Mouse (Mus musculus) embryonic fibroblast, embryonic 13.5 days (primary cell): ENCODE data around the gene Maats1. TPM values are rescaled to one million over a fixed set of nuclear protein-coding genes. Genes with fewer than 3 reads are reported as not detected.
A peak's percentile ranks its signal among the peaks of the same experiment; 100 is the strongest.
"Not testable (repeated sequence)": the region's sequence is repeated elsewhere in the genome, so short reads cannot be mapped to it uniquely, and the experiment has no call there.

Experiments
- H3K27ac ChIP-seq: 2 replicates; pipeline ENCODE4 v1.5.1; 2012; ENCODE audit warnings: low read length, control low read depth, inconsistent platforms; ENCODE audit not compliant: insufficient read depth
- H3K4me1 ChIP-seq: 2 replicates; pipeline ENCODE4 v1.6.1; 2011; ENCODE audit warnings: low read length; ENCODE audit not compliant: control insufficient read depth, insufficient read depth
- H3K4me3 ChIP-seq: 2 replicates; pipeline ENCODE4 v1.5.1; 2011; ENCODE audit warnings: mild to moderate bottlenecking, control low read depth, low read length; ENCODE audit not compliant: insufficient read depth
- CTCF ChIP-seq: IDR thresholded peaks from 2 replicates; pipeline ENCODE4 v1.5.1; 2011; ENCODE audit warnings: mild to moderate bottlenecking, control low read depth, low read length, moderate library complexity, borderline replicate concordance; ENCODE audit not compliant: insufficient read depth
- POLR2A ChIP-seq: IDR thresholded peaks from 2 replicates; pipeline ENCODE4 v1.6.1; 2011; ENCODE audit warnings: low read depth, mild to moderate bottlenecking, control low read depth, low read length, moderate library complexity
- polyA plus RNA-seq: library from polyadenylated mRNA; stranded (reverse); fragments of >200 nt; gene quantifications from 2 replicates; pipeline ENCODE4 v1.2.4, GENCODE M21; 2011; ENCODE audit warnings: low read depth; ENCODE audit not compliant: missing spikeins, insufficient read length

Gene Maats1
- polyA plus RNA-seq, 1 experiment: not detected

- Histone ChIP-seq H3K4me1 (peaks cover 3% of the 10 kb centered on the region; the same call in 1 of the 2 replicates), H3K4me3 (no peak overlapping the region), H3K27ac (no peak overlapping the region)
- TF ChIP-seq CTCF (no peak), POLR2A (no peak)
Measured at GRCm38 (mm10) chr16:38350939-38351338, 9.0 kb upstream of the Maats1 start.

DNA sequence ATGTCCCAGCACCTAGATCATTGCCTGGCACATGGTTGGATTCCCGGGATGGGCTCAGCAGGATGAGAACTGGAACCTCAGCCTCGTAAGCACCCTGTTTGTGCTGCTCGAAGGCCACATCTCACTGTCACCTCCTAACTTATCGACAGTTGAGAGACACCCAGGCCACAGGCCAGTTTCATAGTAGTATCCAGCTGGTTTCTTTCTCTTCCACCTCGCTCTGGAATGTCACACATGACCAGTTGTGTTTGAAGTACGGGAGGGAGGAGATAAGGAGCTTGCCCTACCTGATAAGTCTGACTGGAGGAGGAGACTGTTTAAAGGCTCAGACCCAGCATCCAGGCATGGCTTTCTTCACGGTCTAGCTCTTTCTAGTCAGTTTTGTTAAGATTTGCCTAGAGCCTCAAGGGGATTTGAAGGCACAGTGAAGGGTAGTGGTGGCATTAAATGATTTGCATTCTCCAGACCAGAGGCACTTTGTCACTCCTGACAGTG, 8.5 kb upstream of the Maats1 start:
- Histone ChIP-seq H3K27ac (no peak overlapping the region), H3K4me3 (no peak overlapping the region), H3K4me1 (peaks cover 3% of the 10 kb centered on the region; the same call in 1 of the 2 replicates)
- TF ChIP-seq POLR2A (no peak), CTCF (no peak)

GRCm38 (mm10) chr16:38349881-38350280, 7.9 kb upstream of the Maats1 start:
- peaks cover 3% of the 10 kb centered on the region; the same call in 1 of the 2 replicates for H3K4me1 ChIP-seq
- TF ChIP-seq POLR2A: no peak
- TF ChIP-seq CTCF: no peak
- no peak overlapping the region for H3K4me3 ChIP-seq
- no peak overlapping the region for H3K27ac ChIP-seq

DNA sequence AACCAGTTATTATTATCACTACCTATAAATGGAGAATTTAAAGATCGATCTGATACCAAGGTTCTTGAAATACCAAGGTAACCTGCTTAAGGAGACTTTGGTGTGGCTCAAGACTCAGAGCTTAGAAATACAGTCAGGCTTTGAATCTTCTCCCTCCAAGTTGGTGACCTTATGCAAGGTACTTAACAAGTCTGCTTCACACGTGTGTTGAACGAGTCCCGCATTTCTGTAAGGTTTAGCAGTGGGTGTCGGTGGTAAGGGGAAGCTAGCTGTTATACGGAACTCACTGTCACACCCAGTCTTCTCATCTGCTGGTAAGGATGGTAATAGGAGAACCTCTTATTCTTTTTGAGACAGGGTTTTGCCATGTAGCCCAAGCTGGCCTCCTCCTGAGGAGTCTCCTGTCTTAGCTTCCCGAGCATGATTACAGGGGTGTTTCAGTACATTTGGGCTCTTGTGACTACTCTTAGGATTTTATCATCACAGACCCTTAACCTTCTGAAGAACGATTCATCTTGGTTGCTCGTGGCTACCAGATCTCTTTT, 6.3 kb upstream of the Maats1 start:
- Histone ChIP-seq H3K27ac (no peak overlapping the region), H3K4me1 (peaks cover 3% of the 10 kb centered on the region; the same call in 1 of the 2 replicates), H3K4me3 (no peak overlapping the region)
- TF ChIP-seq CTCF (no peak), POLR2A (no peak)

GRCm38 (mm10) chr16:38347588-38347987, 5.6 kb upstream of the Maats1 start:
- Histone ChIP-seq H3K4me3 (peak overlapping the region; percentile 51), H3K4me1 (peaks cover 3% of the 10 kb centered on the region; the same call in 1 of the 2 replicates), H3K27ac (no peak overlapping the region)
- TF ChIP-seq CTCF (no peak), POLR2A (no peak)

- Histone ChIP-seq H3K4me1 (peaks cover 3% of the 10 kb centered on the region; the same call in 1 of the 2 replicates), H3K27ac (peak within 1 kb of the TSS; percentile 29; the same call in 1 of the 2 replicates), H3K4me3 (peak within 1 kb of the TSS; percentile 77)
- peak; percentile 84 for TF ChIP-seq POLR2A
- TF ChIP-seq CTCF: no peak
Measured at GRCm38 (mm10) chr16:38346529-38347325, 4.8 kb upstream of the Maats1 start, which contains the start of the genes Cox17 and Gm21987. Cox17 (plus strand) TSS chr16:38346991. Gm21987 (plus strand) TSS chr16:38347040.

- Histone ChIP-seq H3K4me3 (no peak overlapping the region), H3K27ac (no peak overlapping the region), H3K4me1 (peaks cover 3% of the 10 kb centered on the region; the same call in 1 of the 2 replicates)
- TF ChIP-seq CTCF (no peak), POLR2A (no peak)
Measured at GRCm38 (mm10) chr16:38344941-38345725, 3.2 kb upstream of the Maats1 start.

- not testable (repeated sequence) for H3K4me1 ChIP-seq, H3K27ac ChIP-seq, H3K4me3 ChIP-seq
Measured at GRCm38 (mm10) chr16:38338077-38338476, 3.9 kb downstream of the Maats1 start.

DNA sequence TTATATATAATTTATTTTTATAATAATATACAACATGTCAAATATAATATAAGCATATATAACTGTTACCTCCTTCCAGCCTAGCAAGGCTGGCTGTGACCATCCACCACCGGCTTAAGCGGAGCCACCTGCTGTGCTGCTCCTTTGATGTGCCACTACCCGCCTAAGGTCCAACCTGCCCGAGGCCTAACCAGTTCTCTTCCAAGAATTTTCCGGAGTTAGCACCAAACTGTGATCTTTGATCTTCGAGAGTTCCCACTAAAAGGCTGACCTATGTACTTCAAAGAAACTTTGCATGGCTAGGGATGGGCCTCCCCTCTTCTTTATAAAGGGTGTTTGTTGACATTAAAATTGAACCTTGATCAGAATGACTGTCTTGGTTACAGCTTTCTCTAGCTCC, 7.5 kb downstream of the Maats1 start:
- Histone ChIP-seq H3K27ac (no peak overlapping the region), H3K4me1 (no peaks in the 10 kb centered on the region), H3K4me3 (no peak overlapping the region)
- no peak for TF ChIP-seq CTCF
- no peak for TF ChIP-seq POLR2A

GRCm38 (mm10) chr16:38329340-38329739, 12.6 kb downstream of the Maats1 start:
- Histone ChIP-seq H3K27ac (no peak overlapping the region), H3K4me1 (no peaks in the 10 kb centered on the region), H3K4me3 (no peak overlapping the region)
- TF ChIP-seq CTCF (peak; percentile 23; the same call in 1 of the 2 replicates), POLR2A (no peak)
